Mouse (Mus musculus): ENCODE data around the gene Ccnt1. TPM values are rescaled to one million over a fixed set of nuclear protein-coding genes. Genes with fewer than 3 reads are reported as not detected.

Ccnt1 gene
- polyA plus RNA-seq, 1 experiment: 40.6 TPM

GRCm38 (mm10) chr15:98582410-98582809, 11.7 kb upstream of the Ccnt1 start:
- Histone ChIP-seq H3K4me3 (ENCODE audit: insufficient read depth, low read length) (no peak overlapping the region), H3K4me1 (ENCODE audit: control insufficient read depth, insufficient read depth, low read length) (no peaks in the 10 kb centered on the region), H3K27ac (ENCODE audit: insufficient read depth, low read length) (no peak overlapping the region)
- TF ChIP-seq POLR2A (IDR thresholded peaks at IDR 0.05; ENCODE audit: low read depth, low read length): no peak

- no peak overlapping the region for H3K27ac ChIP-seq (ENCODE audit: insufficient read depth, low read length)
- no peaks in the 10 kb centered on the region for H3K4me1 ChIP-seq (ENCODE audit: control insufficient read depth, insufficient read depth, low read length)
- TF ChIP-seq CTCF (IDR thresholded peaks at IDR 0.05; ENCODE audit: borderline replicate concordance, insufficient read depth, low read length): peak; percentile 70; the same call in 1 of the 2 replicates
- TF ChIP-seq POLR2A (IDR thresholded peaks at IDR 0.05; ENCODE audit: low read depth, low read length): no peak
- H3K4me3 ChIP-seq (ENCODE audit: insufficient read depth, low read length): no peak overlapping the region
Measured at GRCm38 (mm10) chr15:98579795-98580464, 9.2 kb upstream of the Ccnt1 start.

GRCm38 (mm10) chr15:98579310-98579709, 8.6 kb upstream of the Ccnt1 start:
- H3K4me1 ChIP-seq (ENCODE audit: control insufficient read depth, insufficient read depth, low read length): no peaks in the 10 kb centered on the region
- H3K4me3 ChIP-seq (ENCODE audit: insufficient read depth, low read length): no peak overlapping the region
- H3K27ac ChIP-seq (ENCODE audit: insufficient read depth, low read length): no peak overlapping the region
- TF ChIP-seq POLR2A (IDR thresholded peaks at IDR 0.05; ENCODE audit: low read depth, low read length) (no peak), CTCF (IDR thresholded peaks at IDR 0.05; ENCODE audit: borderline replicate concordance, insufficient read depth, low read length) (no peak)

GRCm38 (mm10) chr15:98573293-98573692, 2.6 kb upstream of the Ccnt1 start:
- H3K27ac ChIP-seq (ENCODE audit: insufficient read depth, low read length): no peak overlapping the region
- no peaks in the 10 kb centered on the region; the same call in 1 of the 2 replicates for H3K4me1 ChIP-seq (ENCODE audit: control insufficient read depth, insufficient read depth, low read length)
- no peak overlapping the region for H3K4me3 ChIP-seq (ENCODE audit: insufficient read depth, low read length)
- TF ChIP-seq CTCF (IDR thresholded peaks at IDR 0.05; ENCODE audit: borderline replicate concordance, insufficient read depth, low read length) (no peak), POLR2A (IDR thresholded peaks at IDR 0.05; ENCODE audit: low read depth, low read length) (no peak)

GRCm38 (mm10) chr15:98569795-98570365, 843 bp downstream of the Ccnt1 start:
- TF ChIP-seq POLR2A (IDR thresholded peaks at IDR 0.05; ENCODE audit: low read depth, low read length) (peak; percentile 43), CTCF (IDR thresholded peaks at IDR 0.05; ENCODE audit: borderline replicate concordance, insufficient read depth, low read length) (no peak)

GRCm38 (mm10) chr15:98569216-98569615, 1.5 kb downstream of the Ccnt1 start:
- Histone ChIP-seq H3K4me3 (ENCODE audit: insufficient read depth, low read length) (peak overlapping the region; percentile 88), H3K27ac (ENCODE audit: insufficient read depth, low read length) (no peak overlapping the region), H3K4me1 (ENCODE audit: control insufficient read depth, insufficient read depth, low read length) (peaks cover 3% of the 10 kb centered on the region; the same call in 1 of the 2 replicates)
- TF ChIP-seq POLR2A (IDR thresholded peaks at IDR 0.05; ENCODE audit: low read depth, low read length) (no peak), CTCF (IDR thresholded peaks at IDR 0.05; ENCODE audit: borderline replicate concordance, insufficient read depth, low read length) (no peak)

More at GRCm38 (mm10) chr15:98569795-98570365, 843 bp downstream of the Ccnt1 start:
- Histone ChIP-seq H3K27ac (ENCODE audit: insufficient read depth, low read length) (no peak overlapping the region), H3K4me3 (ENCODE audit: insufficient read depth, low read length) (no peak overlapping the region), H3K4me1 (ENCODE audit: control insufficient read depth, insufficient read depth, low read length) (peaks cover 3% of the 10 kb centered on the region; the same call in 1 of the 2 replicates)

- Histone ChIP-seq H3K4me3 (ENCODE audit: insufficient read depth, low read length) (peak overlapping the region; percentile 88), H3K4me1 (ENCODE audit: control insufficient read depth, insufficient read depth, low read length) (peaks cover 3% of the 10 kb centered on the region; the same call in 1 of the 2 replicates), H3K27ac (ENCODE audit: insufficient read depth, low read length) (peak overlapping the region; percentile 83)
- no peak for TF ChIP-seq CTCF (IDR thresholded peaks at IDR 0.05; ENCODE audit: borderline replicate concordance, insufficient read depth, low read length)
- TF ChIP-seq POLR2A (IDR thresholded peaks at IDR 0.05; ENCODE audit: low read depth, low read length): peak; percentile 13; the same call in 1 of the 2 replicates
Measured at GRCm38 (mm10) chr15:98568256-98569033, 2.3 kb downstream of the Ccnt1 start.

- Histone ChIP-seq H3K4me1 (ENCODE audit: control insufficient read depth, insufficient read depth, low read length) (peaks cover 3% of the 10 kb centered on the region; the same call in 1 of the 2 replicates), H3K4me3 (ENCODE audit: insufficient read depth, low read length) (peak overlapping the region; percentile 88), H3K27ac (ENCODE audit: insufficient read depth, low read length) (peak overlapping the region; percentile 83)
- TF ChIP-seq POLR2A (IDR thresholded peaks at IDR 0.05; ENCODE audit: low read depth, low read length) (peak; percentile 97), CTCF (IDR thresholded peaks at IDR 0.05; ENCODE audit: borderline replicate concordance, insufficient read depth, low read length) (no peak)
Measured at GRCm38 (mm10) chr15:98567278-98568134, 3.2 kb downstream of the Ccnt1 start.

GRCm38 (mm10) chr15:98566973-98567277, 3.8 kb downstream of the Ccnt1 start:
- Histone ChIP-seq H3K4me1 (ENCODE audit: control insufficient read depth, insufficient read depth, low read length) (peaks cover 3% of the 10 kb centered on the region; the same call in 1 of the 2 replicates), H3K27ac (ENCODE audit: insufficient read depth, low read length) (peak overlapping the region; percentile 74)
- TF ChIP-seq CTCF (IDR thresholded peaks at IDR 0.05; ENCODE audit: borderline replicate concordance, insufficient read depth, low read length) (no peak), POLR2A (IDR thresholded peaks at IDR 0.05; ENCODE audit: low read depth, low read length) (no peak)

More at GRCm38 (mm10) chr15:98566973-98567277, 3.8 kb downstream of the Ccnt1 start:
- H3K4me3 ChIP-seq (ENCODE audit: insufficient read depth, low read length): peak overlapping the region; percentile 81

Measured in embryonic fibroblast, embryonic 13.5 days (primary cell).